Mouse (Mus musculus) midbrain, postnatal 0 days (tissue): ENCODE measurements at regions not wholly inside any gene's neighbourhood (a gene's known extent, or its start where the extent isn't known, plus 50 kb on each side); places are given as distances from the start of the nearest gene placed in this dataset.

Experiments
- ATAC-seq: fragments of 200-750 bp; cut with Nextera tagmentation; 2 replicates; pipeline ENCODE4 v1.8.0; 2017; ENCODE audit warnings: moderate number of reproducible peaks, mild to moderate bottlenecking, moderate TSS enrichment, moderate library complexity; ENCODE audit not compliant: low FRiP score
- DNase-seq: peaks from one replicate; pipeline ENCODE4 v3.0.0-alpha.2; 2015; ENCODE audit warnings: low spot score
- H3K27ac ChIP-seq: fragments of 300-500 bp; sonication (generic); 2 replicates; pipeline ENCODE4 v1.5.1; 2014; ENCODE audit warnings: low read depth, mild to moderate bottlenecking, low read length, mixed read lengths
- H3K27me3 ChIP-seq: fragments of 300-500 bp; sonication (generic); 2 replicates; pipeline ENCODE4 v1.6.1; 2014; ENCODE audit warnings: low read length, control low read depth, mixed read lengths; ENCODE audit not compliant: insufficient read depth
- H3K36me3 ChIP-seq: fragments of 300-500 bp; sonication (generic); 2 replicates; pipeline ENCODE4 v1.6.1; 2014; ENCODE audit warnings: low read length, control low read depth, mixed read lengths; ENCODE audit not compliant: insufficient read depth
- H3K4me1 ChIP-seq: fragments of 300-500 bp; sonication (generic); 2 replicates; pipeline ENCODE4 v1.6.1; 2014; ENCODE audit warnings: mild to moderate bottlenecking, control low read depth, antibody characterized with exemption, low read length, mixed read lengths; ENCODE audit not compliant: insufficient read depth
- H3K4me2 ChIP-seq: fragments of 300-500 bp; sonication (generic); 2 replicates; pipeline ENCODE4 v1.6.1; 2014; ENCODE audit warnings: low read depth, mild to moderate bottlenecking, low read length, mixed read lengths; ENCODE audit not compliant: poor library complexity, severe bottlenecking
- H3K4me3 ChIP-seq: fragments of 300-500 bp; sonication (generic); 2 replicates; pipeline ENCODE4 v1.5.1; 2014; ENCODE audit warnings: low read depth, mild to moderate bottlenecking, low read length, moderate library complexity
- H3K9ac ChIP-seq: fragments of 300-500 bp; sonication (generic); replicated peaks from 2 replicates; pipeline ENCODE4 v1.6.1; 2014; ENCODE audit warnings: mild to moderate bottlenecking, low read length, moderate library complexity, mixed read lengths; ENCODE audit not compliant: poor library complexity, severe bottlenecking
- H3K9me3 ChIP-seq: fragments of 300-500 bp; sonication (generic); 2 replicates; pipeline ENCODE4 v1.6.1; 2016; ENCODE audit warnings: low read length, control low read depth
- CTCF ChIP-seq: IDR thresholded peaks from 2 replicates; pipeline ENCODE4 v1.5.1; 2016; ENCODE audit warnings: antibody characterized with exemption, mild to moderate bottlenecking
- WGBS: fragments of 180-500 bp; shearing (Covaris S2); extraction: QIAGEN DNeasy Blood & Tissue Kit; methylation state at CpG from one replicate; pipeline ENCODE4 v1.1.7; 2014; 5-methylcytosine and 5-hydroxymethylcytosine counted together

- Histone ChIP-seq H3K36me3 (no peaks in the 10 kb centered on the region), H3K4me1 (no peaks in the 10 kb centered on the region), H3K27ac (no peak overlapping the region), H3K27me3 (no peaks in the 10 kb centered on the region), H3K9me3 (no peaks in the 10 kb centered on the region), H3K4me2 (no peak overlapping the region), H3K9ac (no peak overlapping the region), H3K4me3 (no peak overlapping the region)
- 57% methylated on average over 6 of the region's 6 CpGs for WGBS
- ATAC-seq (no peak), DNase-seq (peak; percentile 12)
- TF ChIP-seq CTCF, result no peak
Observed at GRCm38 (mm10) chr6:6356967-6357366, 140.0 kb upstream of the Slc25a13 start.

GRCm38 (mm10) chr6:6335251-6335650 lies 118.3 kb upstream of the Slc25a13 start:
- Histone ChIP-seq H3K4me2 (no peak overlapping the region), H3K36me3 (no peaks in the 10 kb centered on the region), H3K4me1 (no peaks in the 10 kb centered on the region), H3K9ac (no peak overlapping the region), H3K9me3 (peaks cover 6% of the 10 kb centered on the region; the same call in 1 of the 2 replicates), H3K27me3 (no peaks in the 10 kb centered on the region), H3K4me3 (no peak overlapping the region), H3K27ac (no peak overlapping the region)
- ATAC-seq (no peak), DNase-seq (no peak)
- 57% methylated on average over 8 of the region's 8 CpGs for WGBS
- no peak for TF ChIP-seq CTCF

GRCm38 (mm10) chr6:6330271-6330670 lies 113.3 kb upstream of the Slc25a13 start:
- Histone ChIP-seq H3K27me3 (no peaks in the 10 kb centered on the region), H3K9ac (no peak overlapping the region), H3K4me3 (no peak overlapping the region), H3K9me3 (peaks cover 10% of the 10 kb centered on the region; the same call in 1 of the 2 replicates), H3K4me1 (no peaks in the 10 kb centered on the region), H3K4me2 (no peak overlapping the region), H3K36me3 (no peaks in the 10 kb centered on the region), H3K27ac (no peak overlapping the region)
- ATAC-seq (no peak), DNase-seq (no peak)
- WGBS, result 91% methylated on average over 1 of the region's 1 CpGs
- TF ChIP-seq CTCF, result no peak

GRCm38 (mm10) chr6:6325516-6325915 lies 108.5 kb upstream of the Slc25a13 start:
- Histone ChIP-seq H3K4me3 (no peak overlapping the region), H3K27ac (no peak overlapping the region), H3K9ac (no peak overlapping the region), H3K27me3 (no peaks in the 10 kb centered on the region), H3K36me3 (no peaks in the 10 kb centered on the region), H3K9me3 (0 out of 2 replicates have a peak, but pooled peaks cover 5% of the 10 kb centered on the region), H3K4me1 (no peaks in the 10 kb centered on the region), H3K4me2 (no peak overlapping the region)
- ATAC-seq (no peak), DNase-seq (no peak)
- TF ChIP-seq CTCF, result no peak
- 57% methylated on average over 1 of the region's 1 CpGs for WGBS

GRCm38 (mm10) chr6:6316725-6317124 lies 99.8 kb upstream of the Slc25a13 start:
- ATAC-seq (no peak), DNase-seq (no peak)
- no peak overlapping the region for H3K27ac ChIP-seq
- H3K4me2 ChIP-seq, result no peak overlapping the region
- H3K4me3 ChIP-seq, result no peak overlapping the region
- H3K4me1 ChIP-seq, result no peaks in the 10 kb centered on the region
- no peaks in the 10 kb centered on the region for H3K36me3 ChIP-seq
- H3K9ac ChIP-seq, result no peak overlapping the region
- no peak for TF ChIP-seq CTCF
- no peaks in the 10 kb centered on the region for H3K27me3 ChIP-seq
- no peaks in the 10 kb centered on the region for H3K9me3 ChIP-seq
- WGBS, result 81% methylated on average over 4 of the region's 4 CpGs

- no peak overlapping the region for H3K9ac ChIP-seq
Observed at GRCm38 (mm10) chr6:6313171-6313570, 96.2 kb upstream of the Slc25a13 start.

More at GRCm38 (mm10) chr6:6313171-6313570, 96.2 kb upstream of the Slc25a13 start:
- TF ChIP-seq CTCF, result no peak
- Histone ChIP-seq H3K36me3 (no peaks in the 10 kb centered on the region), H3K9me3 (no peaks in the 10 kb centered on the region), H3K27me3 (no peaks in the 10 kb centered on the region), H3K4me1 (no peaks in the 10 kb centered on the region), H3K4me3 (no peak overlapping the region), H3K27ac (no peak overlapping the region), H3K4me2 (no peak overlapping the region)
- DNase-seq (no peak), ATAC-seq (no peak)
- 77% methylated on average over 6 of the region's 6 CpGs for WGBS
